Mouse (Mus musculus) 3134 (cell line): Measurements from ENCODE around the gene Tns3.
"Not testable (repeated sequence)": the region's sequence is repeated elsewhere in the genome, so short reads cannot be mapped to it uniquely, and the experiment has no call there.

ENCODE experiments used
- DNase-seq: peaks from one replicate; pipeline ENCODE4 v3.0.0-alpha.2; 2011; ENCODE audit warnings: low spot score; ENCODE audit not compliant: insufficient read length; ENCODE audit errors: extremely low read depth

The Tns3 gene

DNA sequence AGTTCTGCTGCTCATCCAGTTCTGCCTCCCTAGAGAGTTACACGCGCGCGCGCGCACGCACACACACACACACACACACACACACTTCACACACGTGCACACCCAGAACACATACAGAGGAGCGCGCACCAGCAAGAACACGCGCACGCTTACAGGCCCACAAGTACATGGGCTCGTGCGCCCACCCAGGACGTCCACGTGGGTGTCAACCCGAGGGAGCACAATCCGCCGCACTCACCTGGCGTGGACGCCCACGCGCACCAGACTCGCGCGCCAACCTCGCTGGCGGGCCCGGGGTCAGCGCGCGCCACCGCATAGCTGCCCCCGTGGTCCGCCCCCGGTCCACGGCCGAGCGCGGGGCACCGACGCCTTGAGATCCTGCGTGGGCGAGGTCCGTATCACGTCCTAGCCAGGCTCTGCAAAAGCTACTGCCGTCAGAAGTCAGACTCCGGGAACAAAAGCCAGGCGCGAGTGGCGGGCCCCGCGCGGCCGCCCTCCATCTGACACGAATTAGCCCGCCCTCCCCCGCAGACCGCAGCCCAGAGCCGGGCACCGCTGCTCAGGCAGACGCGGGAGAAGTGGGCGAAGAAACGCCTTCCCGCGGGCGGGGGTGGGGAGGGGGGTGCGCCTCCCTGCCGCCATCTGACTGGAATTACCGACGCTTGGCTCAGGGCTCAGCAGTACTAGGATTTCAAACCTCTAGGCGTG, 40.0 kb downstream of the Tns3 start:
- DNase-seq: no peak

DNA sequence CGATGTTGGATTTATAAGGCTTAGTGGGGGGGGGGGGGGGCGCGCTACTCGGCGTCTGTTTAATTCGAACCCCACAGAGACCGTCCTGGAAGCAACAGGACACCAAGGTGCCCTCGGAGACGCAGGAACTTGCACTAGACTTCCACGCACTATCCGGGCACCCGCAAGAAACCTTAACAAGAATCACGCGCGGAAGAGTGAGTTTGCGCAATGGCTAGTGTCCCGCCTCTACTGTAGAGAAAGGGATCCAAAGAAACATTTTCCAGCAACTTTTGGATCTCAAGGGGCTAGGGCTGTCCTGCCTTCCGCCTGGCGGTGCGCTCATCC, 40.5 kb downstream of the Tns3 start:
- no peak for DNase-seq

DNA sequence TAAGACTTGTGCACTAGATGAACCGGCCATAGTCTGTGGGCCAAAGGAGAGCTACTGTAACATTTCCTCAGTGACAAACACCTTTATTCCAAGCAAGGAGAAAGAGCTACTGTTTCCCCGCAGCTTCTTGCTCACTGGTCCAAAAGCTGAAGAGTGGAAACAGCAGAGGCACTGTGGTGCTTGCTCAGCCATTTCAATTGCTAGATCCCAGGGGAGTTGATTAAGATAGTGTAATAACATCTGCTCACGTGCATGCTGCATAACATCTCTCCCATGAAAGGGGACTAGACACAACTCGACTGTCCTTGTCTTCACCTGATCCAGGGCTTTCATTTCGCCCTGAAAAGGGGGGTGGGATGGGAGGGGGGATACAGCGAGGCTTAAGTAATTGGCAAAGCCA, 41.7 kb downstream of the Tns3 start:
- DNase-seq: no peak

- not testable (repeated sequence) for DNase-seq
Observed at GRCm38 (mm10) chr11:8619111-8619510, 45.2 kb downstream of the Tns3 start.

- no peak for DNase-seq
Observed at GRCm38 (mm10) chr11:8618301-8618700, 46.0 kb downstream of the Tns3 start.

DNA sequence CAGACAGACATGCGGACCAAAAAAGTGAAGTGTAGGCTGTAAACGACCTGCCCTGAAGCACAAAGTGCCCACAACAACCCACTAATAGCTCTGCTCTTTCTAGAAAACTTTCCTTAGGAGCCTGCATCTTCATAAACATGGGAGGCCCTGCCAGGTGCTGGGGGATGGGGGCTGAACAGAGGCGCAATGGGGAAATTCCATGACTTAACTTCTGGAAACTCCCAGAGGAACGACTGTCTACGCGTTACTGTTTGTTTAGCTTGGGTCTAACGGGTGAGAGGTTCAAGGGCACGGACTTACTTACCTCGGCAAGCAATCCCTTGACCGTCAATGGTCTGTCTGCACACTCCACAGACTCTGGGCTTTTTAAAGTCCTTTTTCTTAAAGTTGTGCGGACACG, 48.9 kb downstream of the Tns3 start:
- no peak for DNase-seq

GRCm38 (mm10) chr11:8610456-8610855, 53.9 kb downstream of the Tns3 start:
- no peak for DNase-seq

DNA sequence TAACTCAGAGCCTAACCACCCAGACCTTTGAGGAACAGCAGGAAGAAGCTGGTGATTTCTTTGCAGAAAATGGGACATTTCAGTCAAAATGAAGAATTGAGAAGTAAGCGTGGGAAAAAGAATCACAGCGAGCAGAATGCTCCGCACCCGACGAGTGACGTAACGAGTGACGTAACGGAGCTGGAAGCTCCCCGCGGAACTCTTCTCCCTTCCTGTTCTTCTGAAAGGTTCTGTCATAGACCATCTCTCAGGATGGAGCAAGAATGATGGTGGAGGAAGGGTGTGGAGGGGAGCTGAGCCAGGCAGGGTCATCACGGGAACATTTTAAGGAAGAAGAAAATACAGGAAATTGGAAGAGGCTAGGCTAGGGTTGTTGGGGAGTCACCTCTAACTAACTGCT, 54.5 kb downstream of the Tns3 start:
- no peak for DNase-seq

GRCm38 (mm10) chr11:8607123-8607522, 57.2 kb downstream of the Tns3 start:
- DNase-seq: no peak

- no peak for DNase-seq
Observed at GRCm38 (mm10) chr11:8604789-8605569, 59.4 kb downstream of the Tns3 start.

DNA sequence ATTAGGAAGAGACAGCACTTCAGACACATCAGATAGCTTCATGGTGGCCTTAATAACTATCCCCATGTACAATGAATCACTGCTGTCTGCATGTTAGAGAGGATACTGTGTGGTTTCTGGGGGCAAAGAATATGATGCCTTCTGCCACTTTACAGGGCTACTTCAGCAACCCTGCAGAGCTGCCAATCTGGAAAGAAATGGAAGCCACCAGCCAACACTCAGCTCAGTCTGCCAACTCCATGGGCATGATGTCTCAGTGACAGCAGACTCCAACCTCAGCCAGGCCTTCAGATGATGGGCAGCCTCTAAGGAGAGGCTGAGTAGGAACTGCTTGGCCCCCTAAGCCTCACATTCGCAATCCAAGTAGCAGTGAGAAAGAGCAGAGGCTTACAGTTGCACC, 61.7 kb downstream of the Tns3 start:
- DNase-seq: no peak

GRCm38 (mm10) chr11:8601411-8601821, 62.9 kb downstream of the Tns3 start:
- no peak for DNase-seq

DNA sequence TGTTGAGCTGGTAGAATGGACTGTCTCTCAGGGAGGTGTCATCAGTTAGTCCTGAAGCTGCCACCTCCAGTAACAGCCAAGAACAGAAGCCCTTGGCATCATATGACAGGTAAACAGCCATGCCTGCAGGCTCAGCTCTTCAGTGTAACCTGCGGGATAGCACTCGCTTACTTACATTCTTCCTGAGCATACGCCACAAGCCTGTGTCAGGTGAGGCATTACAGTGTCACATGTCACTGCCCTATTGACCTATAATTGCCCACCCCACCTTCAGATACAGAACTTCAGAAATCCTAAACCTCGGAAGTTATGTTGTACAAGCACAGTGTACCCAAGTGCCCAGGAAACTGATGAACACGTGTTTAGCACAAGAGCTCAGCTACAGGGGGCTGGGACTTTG, 68.7 kb downstream of the Tns3 start:
- DNase-seq: no peak

DNA sequence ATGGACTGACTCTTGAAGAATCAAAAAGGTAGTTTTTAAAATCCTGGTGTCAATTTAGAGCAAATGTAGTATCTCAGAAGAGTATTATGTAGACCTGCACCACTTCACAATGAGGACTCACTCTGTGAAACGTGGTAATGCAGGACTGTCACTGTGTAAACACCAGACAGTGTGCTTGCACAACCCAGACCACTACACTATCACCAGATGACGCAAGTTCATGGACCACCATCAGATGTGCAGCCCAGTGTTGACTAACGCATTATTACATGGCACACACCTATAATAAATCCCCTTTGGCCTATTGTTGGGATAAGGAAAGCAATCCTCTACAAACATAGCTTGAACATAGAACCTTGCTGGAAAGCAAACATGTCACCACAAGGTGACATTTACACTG, 71.2 kb downstream of the Tns3 start:
- DNase-seq: no peak

DNA sequence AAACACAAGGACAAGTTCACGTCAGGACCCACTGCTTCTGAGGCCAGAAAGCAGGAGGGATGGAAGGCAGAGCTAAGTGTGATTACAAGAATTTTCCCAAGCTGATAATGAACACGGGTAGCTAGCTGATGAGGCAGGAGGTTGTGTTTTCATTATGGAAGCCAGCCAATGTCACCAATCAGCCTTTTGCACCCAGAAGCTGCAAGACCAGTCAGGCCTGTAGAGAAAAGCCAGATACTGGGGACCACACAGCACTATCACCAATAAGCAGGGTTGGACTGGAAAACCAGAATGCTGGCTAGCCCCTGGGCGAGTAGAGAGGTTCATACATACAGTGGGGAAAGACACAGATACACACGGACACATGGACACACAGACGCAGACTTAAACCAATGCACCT, 73.1 kb downstream of the Tns3 start:
- DNase-seq: no peak

DNA sequence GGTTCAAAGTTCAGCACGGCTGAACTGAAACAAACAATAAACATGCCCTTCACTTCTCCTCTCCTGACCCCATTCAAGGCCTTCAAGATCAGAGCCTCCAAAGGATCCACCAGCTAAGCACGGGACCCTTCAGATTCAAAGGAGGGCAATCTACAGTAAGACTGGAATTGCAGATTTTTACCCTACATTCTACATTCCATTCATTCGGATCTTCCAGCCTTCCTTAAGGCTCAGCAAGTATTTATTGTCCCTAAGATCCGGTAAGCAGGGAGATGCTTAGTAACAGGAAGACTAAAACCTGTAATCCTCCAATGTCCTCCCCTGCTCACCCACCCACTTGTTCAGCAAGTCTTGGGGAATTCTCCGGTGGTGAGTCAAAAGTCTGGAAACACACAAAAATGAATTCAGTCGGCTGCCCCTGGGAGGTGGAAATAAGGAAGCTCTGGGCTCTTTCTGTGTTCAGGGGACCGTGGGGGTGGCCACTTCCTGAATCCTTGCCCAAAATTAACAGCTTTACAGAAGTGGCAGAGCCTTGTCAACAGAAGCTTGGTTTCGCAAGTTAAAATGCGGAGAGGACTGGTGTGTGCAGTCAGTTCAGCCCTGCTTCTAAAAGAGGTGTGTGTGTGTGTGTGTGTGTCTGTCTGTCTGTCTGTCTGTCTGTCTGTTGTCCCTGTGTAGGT, 75.0 kb downstream of the Tns3 start:
- DNase-seq: peak; percentile 68

- no peak for DNase-seq
Observed at GRCm38 (mm10) chr11:8587941-8588340, 76.4 kb downstream of the Tns3 start.

- DNase-seq: no peak
Observed at GRCm38 (mm10) chr11:8586996-8587644, 77.2 kb downstream of the Tns3 start.

DNA sequence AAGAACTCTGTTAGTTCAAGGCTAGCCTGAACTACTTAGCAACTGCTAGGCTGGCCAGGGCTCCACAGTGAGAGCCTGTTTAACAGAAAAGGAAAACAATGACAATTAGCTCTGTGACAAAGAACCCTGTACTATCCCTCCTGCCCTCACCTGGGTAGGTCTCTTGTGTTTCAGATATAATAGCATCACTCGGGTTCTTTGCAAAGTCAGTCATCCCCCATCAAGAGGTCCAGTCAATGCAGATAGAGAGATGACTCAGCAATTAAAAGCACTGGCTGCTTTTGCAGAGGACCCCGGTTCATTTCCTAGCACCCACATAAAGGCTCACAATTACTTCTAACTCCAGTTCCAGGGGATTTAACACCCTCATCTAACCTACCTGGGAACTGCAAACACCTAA, 78.0 kb downstream of the Tns3 start:
- DNase-seq: no peak

GRCm38 (mm10) chr11:8585686-8586085, 78.6 kb downstream of the Tns3 start:
- DNase-seq: no peak

GRCm38 (mm10) chr11:8584925-8585324, 79.4 kb downstream of the Tns3 start:
- DNase-seq: no peak
